Mouse (Mus musculus) heart, postnatal 0 days (tissue): ENCODE data around the gene Fut8.

Source experiments
- CTCF ChIP-seq: IDR thresholded peaks from 2 replicates; pipeline ENCODE4 v1.5.1; 2016; ENCODE audit warnings: antibody characterized with exemption, control low read depth, low read depth
- EP300 ChIP-seq: IDR thresholded peaks from 2 replicates; pipeline ENCODE4 v1.6.1; 2016; ENCODE audit warnings: antibody characterized with exemption, low read depth

- no peak for TF ChIP-seq EP300
- no peak for TF ChIP-seq CTCF
Observed at GRCm38 (mm10) chr12:77421667-77422393, 183.9 kb downstream of the Fut8 start.
